Mouse (Mus musculus) right cerebral cortex, adult 2 months (tissue): Measurements from ENCODE around the gene Mtpn.

ENCODE experiments used
- DNase-seq, 2 experiments: peaks; one replicate each; pipeline ENCODE4 v3.0.0; 2021 to 2022; ENCODE audit warnings: low spot score in 2 of 2

Gene Mtpn

DNA sequence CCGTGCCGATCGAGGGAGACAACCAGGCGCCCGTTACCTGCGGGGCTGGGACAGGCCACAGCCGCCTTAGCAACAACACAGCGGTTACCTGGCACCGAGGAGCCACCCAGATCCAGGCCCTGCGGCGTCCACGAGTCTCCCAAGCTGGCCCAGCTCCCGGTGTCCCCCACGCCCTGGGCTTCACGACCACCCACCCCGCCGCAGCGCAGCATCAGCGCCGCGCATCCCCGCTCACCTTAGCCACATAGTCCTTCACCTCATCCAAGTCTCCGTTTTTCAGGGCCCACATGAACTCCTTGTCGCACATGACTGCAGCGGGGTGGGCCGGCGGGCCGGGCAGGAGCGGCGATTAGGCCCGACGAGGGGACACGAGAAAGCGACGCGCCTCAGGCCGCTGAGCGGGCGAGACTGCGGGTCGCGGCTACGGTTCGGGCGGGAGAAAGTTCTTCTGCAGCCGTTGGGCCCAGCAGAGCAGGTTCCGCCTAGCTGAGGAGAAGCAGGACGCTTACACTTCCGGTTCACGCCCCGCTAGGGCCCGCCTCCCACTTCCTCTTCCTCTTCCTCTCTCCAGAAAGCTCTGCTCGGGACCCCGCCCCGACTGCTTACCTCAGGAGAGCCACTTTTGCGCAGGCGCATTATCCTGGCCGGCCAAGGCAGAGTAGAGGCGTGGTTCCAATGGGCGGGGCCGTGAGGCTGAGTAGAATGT lies at the start of gene Mtpn:
Gene Mtpn (minus strand): TSS at position 585 of the 706 bp plus-strand sequence.
- DNase-seq, result peak; percentile 98 to 99

DNA sequence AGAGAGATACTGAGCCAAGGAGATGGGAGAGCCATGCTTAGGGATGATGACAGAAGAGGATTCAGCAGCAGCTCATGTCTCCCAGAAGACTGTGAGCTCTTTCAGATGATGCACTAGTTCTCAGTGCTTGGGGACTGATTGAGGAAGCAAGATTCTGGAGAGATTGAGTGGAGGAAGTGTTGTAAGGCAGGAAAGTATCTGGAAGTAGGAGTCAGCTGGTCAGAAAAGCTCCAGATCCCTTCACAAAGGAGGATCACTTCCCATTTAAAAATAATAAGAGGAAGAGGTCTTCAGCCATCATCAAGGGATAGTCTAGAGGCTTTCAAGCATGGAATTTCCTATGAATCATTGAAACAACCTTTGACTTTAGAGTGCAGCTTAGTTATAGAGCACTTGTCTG lies 29.0 kb upstream of the Mtpn start:
- DNase-seq, result no peak

DNA sequence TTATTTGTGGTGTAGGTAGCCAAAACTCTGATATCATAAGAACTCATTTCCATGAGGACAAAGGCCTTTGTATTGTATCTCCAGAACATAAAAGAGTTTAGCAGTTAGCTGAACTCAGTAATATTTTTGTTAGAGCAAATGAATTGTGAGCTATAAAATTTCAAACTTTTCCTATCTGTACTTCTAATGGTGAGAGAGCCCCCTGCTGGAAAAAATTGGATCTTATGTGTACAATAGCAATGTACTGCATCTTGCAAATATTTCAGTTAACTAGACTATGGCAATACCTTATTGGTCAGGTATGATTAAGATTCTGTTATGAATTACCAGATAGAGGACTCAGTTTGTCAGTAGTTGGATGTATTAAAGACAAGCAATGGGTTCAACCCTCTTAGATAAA lies 28.1 kb upstream of the Mtpn start:
- DNase-seq, result peak; percentile 39 to 69

DNA sequence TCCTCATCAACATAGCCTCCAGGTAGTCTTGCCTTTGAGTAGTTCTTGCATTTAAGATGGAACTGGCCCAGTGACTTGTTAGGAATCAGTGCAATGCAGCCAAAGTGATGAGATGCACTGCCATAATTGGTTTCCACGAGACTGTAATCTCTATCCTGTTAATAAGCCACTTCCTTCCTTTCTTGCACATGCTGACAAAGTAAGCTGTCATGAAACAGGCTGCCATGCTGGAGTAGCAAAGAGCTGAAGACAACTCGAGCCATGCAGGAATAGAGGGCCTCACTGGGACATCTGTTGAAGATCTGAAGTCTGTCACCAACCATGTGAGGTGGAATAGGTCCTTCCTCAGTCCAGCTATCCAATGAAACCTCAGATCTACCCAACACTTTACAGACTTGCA lies 20.3 kb upstream of the Mtpn start:
- no peak for DNase-seq

DNA sequence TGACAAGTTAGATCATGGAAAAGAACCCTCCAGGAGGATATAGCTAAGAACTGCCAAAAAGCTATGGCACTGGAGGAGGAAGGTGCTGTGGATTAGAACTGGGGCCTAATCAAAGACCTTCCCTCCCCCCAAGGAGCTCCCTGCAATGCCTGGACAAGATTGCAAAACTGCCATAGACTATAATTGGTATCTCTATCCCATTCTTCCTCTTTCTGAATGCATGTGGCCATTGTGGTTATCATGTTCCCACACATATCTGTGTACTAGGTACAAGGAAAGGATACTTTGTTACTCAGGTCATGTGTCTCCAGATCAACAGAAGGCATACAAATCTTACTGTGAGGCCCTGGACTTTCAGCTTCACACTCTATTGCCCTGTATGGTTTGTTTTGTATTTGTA lies 4.7 kb upstream of the Mtpn start:
- no peak for DNase-seq

DNA sequence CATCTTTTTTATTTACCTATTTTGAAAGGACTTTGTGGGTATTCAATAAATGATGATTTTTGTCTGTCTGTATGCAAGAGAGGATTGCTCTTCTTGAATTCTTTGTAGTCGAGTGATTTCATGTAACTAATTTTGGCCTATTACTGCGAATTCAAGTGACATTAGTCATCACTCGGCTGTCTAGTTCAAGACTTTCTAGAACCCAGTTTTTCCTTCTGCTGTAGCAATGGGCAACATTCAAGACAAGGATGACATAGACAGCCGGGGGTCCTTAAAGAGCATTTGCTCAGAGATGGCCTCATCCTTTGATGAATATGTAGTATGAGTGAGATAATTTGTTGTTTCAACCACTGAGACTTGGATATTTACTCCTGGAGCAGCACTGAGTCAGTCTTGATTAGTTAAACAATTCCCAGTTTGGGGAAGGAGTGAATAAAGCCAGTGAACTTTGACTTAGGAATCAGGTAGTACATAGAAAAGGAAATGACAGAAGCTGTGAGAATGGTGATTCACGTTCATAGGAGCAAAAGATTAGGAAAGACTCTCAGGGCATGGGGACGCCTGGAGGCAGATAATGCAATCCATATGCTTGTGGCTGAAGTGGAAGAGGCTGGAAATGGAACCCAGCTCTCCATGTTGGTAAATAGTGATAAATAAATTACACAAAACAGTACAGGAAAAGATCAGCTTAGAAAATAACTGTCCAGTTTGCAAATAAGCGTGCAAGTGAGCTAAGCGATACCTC lies 3.1 kb upstream of the Mtpn start:
- DNase-seq, result no peak

DNA sequence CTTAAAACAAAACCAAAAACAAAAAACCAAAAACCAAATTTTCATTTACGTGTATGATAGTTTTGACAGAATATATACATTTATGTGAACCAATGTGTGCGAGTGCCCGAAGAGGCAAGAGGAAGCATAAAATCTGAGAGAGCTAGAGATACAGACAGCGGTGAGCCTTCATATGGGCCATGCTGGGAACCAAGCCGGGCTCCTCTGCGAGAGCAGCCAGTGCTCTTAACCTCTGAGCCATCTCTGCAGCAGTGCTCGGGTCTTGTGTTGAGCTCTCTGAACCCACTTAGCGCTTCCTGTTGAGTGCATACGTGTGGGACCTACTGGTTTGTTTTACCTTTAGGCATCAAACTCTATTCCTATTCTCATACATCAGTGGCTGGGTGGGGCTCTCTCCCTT lies 689 bp upstream of the Mtpn start:
- DNase-seq, result no peak

DNA sequence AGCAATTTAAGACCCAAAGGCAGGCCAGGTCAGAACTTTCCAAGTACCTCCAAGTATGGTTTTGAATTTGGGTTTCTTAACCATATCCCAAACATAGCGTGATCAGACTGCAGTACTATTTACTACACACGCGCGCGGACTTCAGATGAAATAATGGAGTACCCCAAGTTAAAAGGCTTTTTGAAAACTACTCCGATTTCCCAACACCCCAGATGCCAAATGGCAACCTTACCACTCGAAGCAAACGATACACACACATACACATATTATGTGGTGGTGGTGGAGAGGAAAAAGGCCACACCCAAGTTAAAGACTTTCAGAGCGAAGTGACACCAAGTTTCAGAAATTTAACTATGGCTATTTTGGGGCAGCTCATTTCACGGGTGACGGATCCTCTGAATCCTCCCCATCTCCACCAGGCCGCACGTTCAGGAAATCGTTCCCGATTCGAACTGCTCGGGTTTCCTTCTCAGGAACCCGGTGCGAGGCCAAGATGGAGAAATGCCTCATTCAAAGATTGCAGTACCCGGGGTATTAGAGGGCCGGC lies 858 bp downstream of the Mtpn start:
- DNase-seq, result no peak

DNA sequence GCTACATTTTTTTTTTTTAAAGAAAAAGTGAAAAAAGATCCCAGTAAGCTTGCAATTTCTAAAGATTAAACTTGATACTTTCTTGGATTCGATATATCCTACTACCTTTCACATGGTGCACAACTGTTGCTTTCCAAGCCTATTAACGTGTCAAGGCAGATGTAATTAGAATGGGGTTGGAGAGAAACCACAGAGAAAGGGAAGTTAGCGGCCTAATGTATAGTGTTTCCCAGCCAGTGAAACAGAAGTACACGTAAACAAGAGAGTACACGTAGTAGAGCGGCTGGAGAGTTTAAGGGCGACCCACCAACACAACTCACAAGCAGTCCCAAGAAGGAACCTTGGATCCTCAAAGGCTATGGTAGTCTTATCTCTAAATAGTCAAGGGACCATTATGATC lies 3.7 kb downstream of the Mtpn start:
- no peak for DNase-seq

DNA sequence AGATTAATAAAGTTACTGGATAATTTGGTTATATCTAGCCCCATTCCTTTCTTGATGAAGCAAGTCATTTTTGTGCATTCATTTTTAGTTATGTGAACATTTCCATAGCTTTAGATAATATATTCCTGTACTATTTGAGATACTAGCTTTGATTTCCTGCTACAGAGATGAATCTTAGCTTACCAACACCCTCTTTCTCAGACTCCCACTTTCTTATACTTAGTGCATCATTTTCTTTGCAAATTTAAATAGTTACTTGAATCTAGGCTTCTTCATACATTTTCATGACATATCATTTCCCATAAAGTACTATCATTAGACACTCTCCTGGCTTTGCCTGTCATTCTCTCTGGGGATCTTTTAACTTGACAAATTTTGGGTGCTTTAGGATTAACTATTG lies 26.3 kb downstream of the Mtpn start:
- DNase-seq, result no peak

DNA sequence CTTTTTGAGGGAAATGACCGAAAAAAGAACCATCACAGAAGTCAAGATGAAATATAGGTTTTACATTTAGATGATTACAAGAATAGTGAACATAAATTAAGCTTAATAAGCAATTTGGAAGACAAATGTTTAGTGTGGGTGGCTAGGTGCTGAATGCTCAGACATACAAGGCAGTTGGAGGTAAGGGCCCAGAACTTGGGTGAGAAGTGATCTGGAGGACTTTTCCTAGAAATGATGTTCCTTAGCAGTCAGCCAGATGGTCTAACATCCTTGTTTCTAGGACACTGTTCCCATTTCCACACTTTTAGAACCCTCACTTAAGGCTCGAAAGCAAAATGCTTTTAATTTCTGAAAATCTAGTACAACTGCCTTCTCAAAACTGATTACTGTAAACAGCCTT lies 34.9 kb downstream of the Mtpn start:
- DNase-seq, result no peak

DNA sequence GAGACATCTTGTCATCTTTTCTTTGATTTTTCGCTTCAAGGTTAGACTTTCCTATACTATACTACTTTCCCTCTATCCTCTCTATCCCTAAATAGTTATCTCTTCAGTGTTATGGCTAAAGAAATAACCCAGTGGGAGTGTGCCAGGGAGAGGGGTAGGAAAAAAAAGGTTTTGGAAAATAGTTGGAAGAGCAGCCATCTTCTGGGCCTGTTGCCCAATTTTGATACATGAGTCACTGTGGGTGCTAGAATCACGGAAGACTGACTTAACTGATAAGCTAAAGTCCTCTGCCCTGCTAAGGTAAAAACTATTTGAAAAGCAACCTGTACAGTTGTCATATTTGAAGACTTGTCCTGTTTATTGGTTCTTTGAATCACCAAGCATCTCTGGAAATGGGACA lies 36.8 kb downstream of the Mtpn start:
- DNase-seq, result peak in 1 of 2 experiments; percentile 30

DNA sequence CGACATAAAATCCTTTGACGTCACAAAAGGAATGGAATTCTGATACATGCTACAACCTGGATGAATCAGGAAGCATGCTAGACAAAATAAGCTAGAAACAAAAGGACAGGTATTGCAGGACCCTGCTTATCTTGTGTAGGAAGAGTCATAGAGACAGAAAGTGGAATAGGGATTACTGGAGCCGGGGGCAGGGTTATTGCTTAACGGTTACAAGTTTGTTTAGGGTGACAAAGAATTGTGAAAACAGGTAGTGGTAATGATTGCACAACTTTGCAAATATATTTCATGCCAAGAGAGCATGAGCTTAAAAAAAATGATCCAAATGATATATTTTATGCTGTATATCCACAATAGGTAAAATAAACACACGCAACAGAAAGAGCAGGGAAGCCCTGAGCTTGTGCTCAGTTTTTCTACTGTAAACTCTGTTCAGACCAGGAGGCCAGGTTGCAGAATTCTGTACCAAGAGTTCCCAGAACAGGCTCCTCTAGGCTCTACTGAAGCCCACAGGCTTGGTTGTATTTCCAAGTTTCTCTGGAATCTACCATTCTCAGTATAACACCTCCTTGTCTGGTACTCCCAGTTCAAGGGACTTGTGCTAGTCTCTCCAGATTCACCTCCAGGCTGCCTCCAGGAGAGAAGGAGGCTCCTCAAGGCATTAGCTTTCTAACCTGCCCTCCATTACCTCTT lies 39.6 kb downstream of the Mtpn start:
- no peak for DNase-seq

DNA sequence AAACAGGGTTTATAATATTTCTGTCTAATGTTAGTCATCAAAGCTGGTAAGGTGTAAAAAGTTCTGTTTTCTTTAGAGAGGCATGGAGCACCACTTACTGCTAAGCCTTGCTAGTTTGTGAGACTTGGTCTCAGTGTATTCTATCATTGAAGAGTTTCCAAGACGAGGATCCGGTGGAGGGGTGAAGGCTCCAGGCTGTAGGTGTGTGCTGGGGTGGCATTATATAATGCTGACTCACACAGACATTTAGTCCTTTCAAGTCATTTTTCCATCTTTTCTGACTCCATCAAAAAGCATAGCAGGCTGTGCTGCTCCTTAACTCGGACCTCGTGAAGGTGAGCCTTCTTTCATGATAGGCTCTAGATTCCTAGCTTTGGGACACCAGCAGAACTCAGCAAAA lies 42.3 kb downstream of the Mtpn start:
- DNase-seq, result no peak

DNA sequence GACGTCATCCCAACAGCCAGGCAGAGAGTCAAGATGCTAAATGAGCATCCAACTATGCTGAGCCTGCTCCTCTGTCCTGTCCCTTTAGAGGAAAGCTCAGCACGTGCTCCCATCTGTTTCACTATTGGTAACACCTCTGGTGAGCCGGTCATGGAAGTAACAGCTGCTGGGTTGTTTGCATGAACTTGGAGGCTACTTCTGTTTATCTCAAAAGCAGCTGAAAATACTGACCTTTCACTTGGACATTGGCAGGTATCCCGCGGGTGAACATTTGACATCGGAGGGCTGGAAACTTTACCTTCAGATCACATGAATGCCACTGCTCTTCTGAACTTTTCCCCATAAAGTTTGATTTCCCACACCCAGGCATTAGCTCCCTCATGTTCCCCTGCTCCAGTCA lies 45.8 kb downstream of the Mtpn start:
- no peak for DNase-seq

DNA sequence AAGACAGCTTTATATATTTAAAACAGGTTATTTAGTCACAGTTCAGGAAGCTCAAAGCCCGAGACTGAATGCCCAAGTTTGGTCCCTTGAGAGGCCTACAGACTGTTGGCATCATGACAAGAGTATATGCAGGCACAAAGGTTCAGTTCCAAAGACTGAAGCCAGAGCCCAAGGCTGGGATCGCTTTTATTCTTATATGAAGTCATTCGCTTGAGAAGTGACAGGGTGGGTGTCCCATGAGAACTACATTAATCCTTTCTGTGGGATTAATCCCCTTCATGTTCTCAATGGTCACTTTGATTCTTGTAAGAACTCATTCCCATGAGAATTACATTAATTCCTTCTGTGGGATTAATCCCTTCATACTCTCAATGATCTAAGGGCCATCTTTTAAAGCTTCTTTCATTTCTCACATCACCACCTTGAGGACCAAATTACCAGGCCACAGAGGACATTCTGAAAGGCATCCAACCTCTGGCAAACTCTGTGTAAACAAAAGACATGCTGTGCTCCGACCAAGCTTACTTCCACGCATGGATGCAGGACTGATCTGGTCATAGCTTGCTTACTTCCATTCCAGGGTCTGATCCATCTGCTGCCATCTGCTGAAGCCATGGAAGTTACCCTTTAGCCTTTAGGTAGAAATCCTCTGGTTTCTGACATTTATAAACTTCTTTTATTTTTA lies 59.9 kb downstream of the Mtpn start:
- no peak for DNase-seq

DNA sequence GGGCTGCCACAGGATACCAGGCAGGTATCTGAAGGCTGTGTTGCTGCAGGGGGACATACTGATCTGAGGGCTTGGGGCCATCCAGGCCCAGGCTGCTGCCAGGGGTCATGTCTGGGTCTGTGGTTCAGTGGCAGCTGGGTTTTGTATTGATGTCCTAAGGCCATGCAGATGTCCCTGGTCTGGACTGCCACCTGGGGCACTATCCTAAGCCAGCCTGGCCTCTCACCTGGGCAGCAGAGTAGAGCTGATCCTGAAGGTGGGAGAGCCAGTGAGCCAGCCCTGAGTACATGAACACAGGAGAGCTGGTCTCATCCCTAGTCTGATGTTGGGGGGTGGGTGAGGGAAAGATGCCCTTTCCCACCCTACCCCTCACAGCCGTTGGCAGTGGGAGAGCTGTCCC lies 62.9 kb downstream of the Mtpn start:
- no peak for DNase-seq

DNA sequence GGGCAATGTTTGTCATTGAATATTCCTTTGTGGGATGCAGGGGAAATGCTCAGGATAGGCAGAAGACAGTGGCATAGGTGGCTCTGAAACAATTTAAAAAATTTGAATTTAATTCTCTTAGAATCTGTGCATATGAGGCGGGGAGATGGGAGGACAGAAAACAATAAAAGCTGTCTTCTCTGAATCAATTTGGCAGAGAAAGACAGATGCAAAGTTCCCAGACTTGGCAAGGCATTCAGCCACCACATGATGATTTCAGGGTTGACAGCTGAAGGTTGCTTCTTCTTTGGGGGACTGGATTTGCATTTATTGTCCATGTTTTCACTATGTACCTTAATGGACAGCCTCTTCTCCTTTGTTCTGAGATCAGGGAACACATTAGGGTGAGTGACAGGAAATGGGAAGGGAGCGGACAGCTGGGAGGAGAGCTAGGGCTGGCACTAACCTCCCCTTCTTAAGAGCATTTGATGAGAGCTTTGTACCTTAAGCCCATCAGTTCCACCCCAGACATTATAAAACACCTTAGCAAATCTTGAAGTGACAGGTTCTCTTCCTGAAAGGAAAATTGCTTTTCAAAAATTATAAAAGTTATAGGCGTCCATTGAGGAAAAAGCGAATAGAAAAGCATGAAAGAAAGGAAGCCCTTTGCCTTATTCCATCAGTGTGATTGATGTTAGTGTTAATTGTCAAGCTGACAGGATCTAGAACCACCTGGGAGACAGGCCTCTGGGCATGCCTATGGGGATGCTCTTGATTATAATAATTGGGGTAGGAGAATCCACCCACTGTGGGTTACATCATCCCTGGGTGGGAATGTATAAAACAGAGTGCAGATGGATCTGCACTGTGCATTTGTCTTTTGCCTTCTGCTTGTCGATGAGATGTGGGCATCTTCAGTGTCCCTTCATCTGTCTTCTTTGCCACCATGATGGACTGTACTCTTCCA lies 76.0 kb downstream of the Mtpn start:
- no peak for DNase-seq

DNA sequence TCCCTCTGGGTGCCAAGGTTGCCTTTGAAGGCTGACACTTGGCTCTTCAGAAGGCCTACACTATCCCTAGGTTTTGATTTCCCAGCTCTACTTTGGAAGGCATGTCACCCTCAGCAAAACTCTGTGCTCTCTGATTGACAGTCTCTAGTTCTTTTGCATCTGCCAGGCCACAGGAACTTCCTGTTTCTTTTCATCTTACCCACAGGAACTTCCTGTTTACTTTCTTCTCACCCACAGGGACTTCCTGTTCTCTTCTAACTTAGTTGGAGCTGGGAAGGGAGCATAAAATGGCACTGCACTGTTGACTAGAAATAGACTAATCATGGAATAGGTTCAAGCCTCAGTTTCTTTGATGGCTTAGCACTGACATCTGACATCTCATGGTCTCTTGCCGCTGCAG lies 77.2 kb downstream of the Mtpn start:
- DNase-seq, result no peak
